Mouse (Mus musculus) embryonic fibroblast, embryonic 13.5 days (primary cell): ENCODE results near the gene Ttc28.

Experiments
- CTCF ChIP-seq: IDR thresholded peaks from 2 replicates; pipeline ENCODE4 v1.5.1; 2011; ENCODE audit warnings: mild to moderate bottlenecking, control low read depth, low read length, moderate library complexity, borderline replicate concordance; ENCODE audit not compliant: insufficient read depth
- POLR2A ChIP-seq: IDR thresholded peaks from 2 replicates; pipeline ENCODE4 v1.6.1; 2011; ENCODE audit warnings: low read depth, mild to moderate bottlenecking, control low read depth, low read length, moderate library complexity

- TF ChIP-seq CTCF (no peak), POLR2A (no peak)
These were observed 321.5 kb downstream of the Ttc28 start for GRCm38 (mm10) chr5:111200915-111201610.
